Mouse (Mus musculus) heart, postnatal 0 days (tissue): Measurements from ENCODE around the gene Tespa1. TPM values are rescaled to one million over a fixed set of nuclear protein-coding genes. Genes with fewer than 3 reads are reported as not detected.

Source experiments
- ATAC-seq: fragments of 200-750 bp; cut with Nextera tagmentation; 2 replicates; pipeline ENCODE4 v1.8.0; 2017; ENCODE audit warnings: low read depth, moderate number of reproducible peaks, moderate library complexity; ENCODE audit not compliant: insufficient read depth
- DNase-seq: peaks from one replicate; pipeline ENCODE4 v3.0.0-alpha.2; 2016; ENCODE audit warnings: low spot score
- H3K27ac ChIP-seq: fragments of 300-500 bp; sonication (generic); 2 replicates; pipeline ENCODE4 v1.5.1; 2014; ENCODE audit warnings: low read depth, mild to moderate bottlenecking
- H3K27me3 ChIP-seq: fragments of 300-500 bp; sonication (generic); 2 replicates; pipeline ENCODE4 v1.6.1; 2014; ENCODE audit warnings: low read length, mixed read lengths; ENCODE audit not compliant: control insufficient read depth, insufficient read depth
- H3K36me3 ChIP-seq: fragments of 300-500 bp; sonication (generic); replicated peaks from 2 replicates; pipeline ENCODE4 v1.6.1; 2014; ENCODE audit warnings: low read length, mixed read lengths; ENCODE audit not compliant: control insufficient read depth, insufficient read depth
- H3K4me1 ChIP-seq: fragments of 300-500 bp; sonication (generic); 2 replicates; pipeline ENCODE4 v1.6.1; 2014; ENCODE audit warnings: antibody characterized with exemption; ENCODE audit not compliant: control insufficient read depth, insufficient read depth
- H3K4me2 ChIP-seq: fragments of 300-500 bp; sonication (generic); 2 replicates; pipeline ENCODE4 v1.6.1; 2014; ENCODE audit warnings: low read depth, mild to moderate bottlenecking, low read length, moderate library complexity
- H3K4me3 ChIP-seq: fragments of 300-500 bp; sonication (generic); 2 replicates; pipeline ENCODE4 v1.5.1; 2014; ENCODE audit warnings: low read depth, low read length
- H3K9ac ChIP-seq: fragments of 300-500 bp; sonication (generic); replicated peaks from 2 replicates; pipeline ENCODE4 v1.6.1; 2014; ENCODE audit warnings: low read depth, low read length, mixed read lengths
- H3K9me3 ChIP-seq: fragments of 300-500 bp; sonication (generic); replicated peaks from 2 replicates; pipeline ENCODE4 v1.6.1; 2016; ENCODE audit warnings: low read length; ENCODE audit not compliant: control insufficient read depth
- CTCF ChIP-seq: IDR thresholded peaks from 2 replicates; pipeline ENCODE4 v1.5.1; 2016; ENCODE audit warnings: antibody characterized with exemption, control low read depth, low read depth
- EP300 ChIP-seq: IDR thresholded peaks from 2 replicates; pipeline ENCODE4 v1.6.1; 2016; ENCODE audit warnings: antibody characterized with exemption, low read depth
- WGBS: fragments of 180-500 bp; shearing (Covaris S2); extraction: QIAGEN DNeasy Blood & Tissue Kit; methylation state at CpG from one replicate; pipeline ENCODE4 v1.1.7; 2014; 5-methylcytosine and 5-hydroxymethylcytosine counted together
- polyA plus RNA-seq: library from polyadenylated mRNA; unstranded; fragments of >200 nt; fragmentation: Nextera tagmentation; extraction: Ambion mirVana; gene quantifications from 2 replicates; pipeline ENCODE4 v1.2.1, GENCODE M21; 2015
- total RNA-seq: library from RNA; depleted of rRNA; stranded (reverse); fragments of >200 nt; gene quantifications from 2 replicates; pipeline ENCODE4 v1.2.3, GENCODE M21; 2014; ENCODE audit warnings: low replicate concordance; rRNA removed

The Tespa1 gene
- total RNA-seq (3.4 TPM in 1 of 2 replicates, not detected in the other), polyA plus RNA-seq (0.10 TPM in 1 of 2 replicates, not detected in the other)

DNA sequence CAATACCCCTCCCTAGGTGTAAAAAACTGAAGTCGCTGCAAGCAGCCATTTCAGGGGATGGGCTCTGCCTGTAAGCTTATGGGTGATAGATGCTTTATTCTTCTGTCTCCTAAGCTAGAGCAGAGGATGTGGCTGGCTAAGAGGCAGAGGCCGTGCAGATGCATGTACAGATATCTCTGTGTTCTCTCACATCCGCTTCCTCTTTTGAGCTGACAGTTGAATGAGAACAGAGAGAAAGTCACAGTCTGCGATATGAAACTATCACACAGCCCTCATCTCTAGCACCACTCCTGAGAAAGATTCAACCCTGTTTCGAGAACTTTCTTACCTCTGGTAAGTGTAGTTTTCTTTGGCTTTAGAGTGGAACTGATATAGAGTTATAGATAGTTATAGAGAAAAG lies at the start of gene Tespa1:
Tespa1 (plus strand) TSS at position 234 of the 400 bp plus-strand sequence.
- Histone ChIP-seq H3K27ac (no peak within 1 kb of the TSS; the same call in 1 of the 2 replicates), H3K4me1 (no peaks in the 10 kb centered on the region), H3K9me3 (no peaks in the 10 kb centered on the region), H3K9ac (no peak within 1 kb of the TSS), H3K36me3 (no peaks in the 10 kb centered on the region), H3K4me3 (peak within 1 kb of the TSS; percentile 11; the same call in 1 of the 2 replicates), H3K4me2 (peak within 1 kb of the TSS; percentile 28; the same call in 1 of the 2 replicates), H3K27me3 (no peaks in the 10 kb centered on the region)
- 53% methylated on average over 5 of the region's 5 CpGs for WGBS
- ATAC-seq (no peak), DNase-seq (no peak)
- TF ChIP-seq EP300 (no peak), CTCF (no peak)

DNA sequence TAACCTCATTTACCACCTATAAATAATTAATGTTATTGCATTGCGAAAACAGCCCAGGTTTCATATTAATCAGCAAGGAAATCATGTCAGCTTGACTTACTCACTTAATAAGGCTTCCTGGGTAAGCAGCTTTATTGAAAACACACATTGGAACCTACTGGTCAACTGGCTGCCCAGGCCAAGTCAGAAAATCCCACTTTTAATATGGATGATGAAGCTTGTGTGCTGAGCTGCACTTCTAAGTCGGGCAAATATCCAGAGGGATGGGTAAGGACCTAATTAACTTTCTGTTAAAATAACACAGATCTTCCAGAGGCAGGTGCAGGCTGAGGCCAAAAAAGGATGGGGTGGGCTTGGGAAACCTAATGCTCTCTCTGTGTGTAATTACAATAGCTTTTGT lies 46.9 kb upstream of the Tespa1 start:
- no peaks in the 10 kb centered on the region for H3K36me3 ChIP-seq
- DNase-seq (no peak), ATAC-seq (no peak)
- 50% methylated on average over 2 of the region's 2 CpGs for WGBS
- H3K4me2 ChIP-seq, result no peak overlapping the region
- no peaks in the 10 kb centered on the region for H3K9me3 ChIP-seq
- no peaks in the 10 kb centered on the region for H3K4me1 ChIP-seq
- H3K9ac ChIP-seq, result no peak overlapping the region
- TF ChIP-seq CTCF (no peak), EP300 (no peak)
- no peaks in the 10 kb centered on the region for H3K27me3 ChIP-seq
- H3K4me3 ChIP-seq, result no peak overlapping the region
- no peak overlapping the region for H3K27ac ChIP-seq

DNA sequence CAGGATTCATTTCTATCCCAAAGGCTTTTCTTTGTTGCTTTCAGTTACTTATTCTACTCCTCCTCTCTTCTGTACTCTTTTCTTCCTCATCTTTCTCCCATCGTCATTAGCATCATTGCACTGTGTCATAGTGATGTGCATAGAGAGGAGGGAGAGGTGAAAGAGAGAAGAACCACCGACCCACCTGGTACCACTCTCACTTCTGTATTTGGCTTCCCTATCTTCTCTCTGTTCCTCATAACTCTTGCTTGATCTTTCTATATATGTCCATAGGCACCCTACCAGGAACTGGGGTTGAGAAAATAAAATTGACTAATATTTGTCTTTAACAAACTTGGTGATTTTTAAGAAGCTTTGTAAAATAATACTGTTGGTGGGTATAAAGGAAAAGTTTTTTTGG lies 46.2 kb upstream of the Tespa1 start:
- DNase-seq, result no peak
- Histone ChIP-seq H3K4me3 (no peak overlapping the region), H3K4me2 (no peak overlapping the region), H3K27me3 (no peaks in the 10 kb centered on the region), H3K27ac (no peak overlapping the region), H3K9ac (no peak overlapping the region), H3K9me3 (no peaks in the 10 kb centered on the region), H3K36me3 (no peaks in the 10 kb centered on the region), H3K4me1 (no peaks in the 10 kb centered on the region)
- TF ChIP-seq EP300 (no peak), CTCF (no peak)
- no peak for ATAC-seq
- WGBS, result 78% methylated on average over 2 of the region's 2 CpGs

DNA sequence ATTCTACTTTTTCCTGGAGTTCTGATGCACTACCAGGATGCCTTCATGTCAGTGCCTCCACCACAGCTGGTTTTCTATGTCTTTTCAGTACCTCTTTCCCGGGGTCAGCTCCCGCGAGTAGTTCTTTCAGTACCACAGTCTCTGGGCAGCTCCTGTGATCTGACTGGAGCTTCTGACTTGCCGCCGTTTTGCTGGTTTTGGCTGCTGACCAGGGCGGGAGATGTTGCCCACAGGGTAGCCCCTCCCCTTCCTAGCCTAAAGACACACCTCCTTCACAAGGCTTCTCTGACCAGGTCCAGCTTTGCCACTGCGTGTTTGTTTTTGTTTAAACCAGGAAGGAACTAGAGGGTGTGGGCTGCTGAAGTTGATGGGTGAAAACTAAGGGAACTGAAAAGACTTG lies 42.6 kb upstream of the Tespa1 start, which contains the start of gene Neurod4:
Neurod4 (minus strand) TSS at position 175 of the 400 bp plus-strand sequence.
- Histone ChIP-seq H3K4me1 (no peaks in the 10 kb centered on the region), H3K27me3 (no peaks in the 10 kb centered on the region), H3K4me3 (no peak within 1 kb of the TSS), H3K9ac (no peak within 1 kb of the TSS), H3K36me3 (no peaks in the 10 kb centered on the region), H3K9me3 (no peaks in the 10 kb centered on the region), H3K27ac (no peak within 1 kb of the TSS), H3K4me2 (no peak within 1 kb of the TSS)
- TF ChIP-seq CTCF (no peak), EP300 (no peak)
- ATAC-seq, result peak; percentile 75; the same call in 1 of the 2 replicates
- DNase-seq, result peak; percentile 49
- WGBS, result under 1% methylated on average over 7 of the region's 7 CpGs

DNA sequence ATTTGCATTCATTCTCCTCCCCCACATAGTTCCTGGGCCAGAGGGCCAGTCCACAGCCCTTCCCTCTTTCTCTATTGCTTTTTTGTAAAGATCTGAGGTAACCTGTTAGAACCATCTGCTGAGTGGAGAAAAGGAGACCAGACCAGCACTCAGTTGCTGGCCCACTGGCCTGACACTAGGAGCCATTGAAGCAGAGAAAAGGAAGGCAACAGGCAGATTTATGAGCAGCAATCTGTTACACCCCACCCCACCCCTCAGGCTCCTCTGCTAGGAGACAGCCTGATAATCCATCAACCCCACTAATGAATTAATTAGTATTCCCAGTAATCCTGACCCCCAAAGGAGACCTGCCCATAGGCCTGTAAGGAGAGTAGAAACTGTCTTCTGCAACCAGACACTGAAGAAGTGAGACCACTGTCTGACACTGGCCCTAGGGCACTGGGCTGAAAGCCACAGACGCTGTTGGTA lies 40.7 kb upstream of the Tespa1 start:
- H3K27ac ChIP-seq, result no peak overlapping the region
- H3K9ac ChIP-seq, result no peak overlapping the region
- no peak overlapping the region for H3K4me2 ChIP-seq
- 13% methylated on average over 1 of the region's 1 CpGs for WGBS
- TF ChIP-seq EP300 (no peak), CTCF (no peak)
- H3K36me3 ChIP-seq, result no peaks in the 10 kb centered on the region
- H3K9me3 ChIP-seq, result no peaks in the 10 kb centered on the region
- ATAC-seq, result no peak
- H3K4me1 ChIP-seq, result no peaks in the 10 kb centered on the region
- no peak overlapping the region for H3K4me3 ChIP-seq
- DNase-seq, result no peak
- H3K27me3 ChIP-seq, result no peaks in the 10 kb centered on the region

DNA sequence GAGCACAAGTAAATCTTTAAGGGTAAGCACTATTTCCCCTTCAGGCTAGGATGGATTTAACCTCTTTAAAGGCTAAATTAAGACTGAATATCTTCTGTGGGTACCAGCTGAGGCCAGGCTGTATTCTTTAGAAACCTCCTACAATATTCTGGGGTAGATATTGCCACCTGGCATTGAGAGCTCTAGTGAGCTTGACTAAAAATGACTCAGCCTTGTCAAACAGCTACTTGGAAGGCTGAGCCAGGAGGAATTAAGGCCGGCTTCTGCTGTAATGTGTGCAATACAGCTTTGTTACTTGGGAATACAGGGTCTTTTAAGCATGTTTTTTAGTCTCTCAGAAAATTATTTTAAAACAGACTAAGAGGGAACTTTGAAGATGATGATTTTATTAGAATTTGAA lies 35.5 kb upstream of the Tespa1 start:
- ATAC-seq (no peak), DNase-seq (no peak)
- TF ChIP-seq CTCF (no peak), EP300 (no peak)
- Histone ChIP-seq H3K27me3 (no peaks in the 10 kb centered on the region), H3K36me3 (no peaks in the 10 kb centered on the region), H3K9ac (no peak overlapping the region), H3K4me3 (no peak overlapping the region), H3K4me1 (no peaks in the 10 kb centered on the region), H3K4me2 (no peak overlapping the region), H3K27ac (no peak overlapping the region), H3K9me3 (no peaks in the 10 kb centered on the region)
- WGBS, result 54% methylated on average over 1 of the region's 1 CpGs
